Mouse (Mus musculus) spleen, adult 2 months (tissue): ENCODE measurements at regions not wholly inside any gene's neighbourhood (a gene's known extent, or its start where the extent isn't known, plus 50 kb on each side); places are given as distances from the start of the nearest gene placed in this dataset.

Experiments
- CTCF ChIP-seq: fragments of 200-500 bp; IDR thresholded peaks from 2 replicates; pipeline ENCODE4 v1.5.1; 2011; ENCODE audit warnings: mild to moderate bottlenecking, inconsistent platforms; ENCODE audit not compliant: insufficient read depth, insufficient read length, insufficient replicate concordance; ENCODE audit errors: extremely low read depth
- POLR2A ChIP-seq: fragments of 200-500 bp; IDR thresholded peaks from 2 replicates; pipeline ENCODE4 v1.6.1; 2011; ENCODE audit warnings: low read depth, low read length, inconsistent platforms

DNA sequence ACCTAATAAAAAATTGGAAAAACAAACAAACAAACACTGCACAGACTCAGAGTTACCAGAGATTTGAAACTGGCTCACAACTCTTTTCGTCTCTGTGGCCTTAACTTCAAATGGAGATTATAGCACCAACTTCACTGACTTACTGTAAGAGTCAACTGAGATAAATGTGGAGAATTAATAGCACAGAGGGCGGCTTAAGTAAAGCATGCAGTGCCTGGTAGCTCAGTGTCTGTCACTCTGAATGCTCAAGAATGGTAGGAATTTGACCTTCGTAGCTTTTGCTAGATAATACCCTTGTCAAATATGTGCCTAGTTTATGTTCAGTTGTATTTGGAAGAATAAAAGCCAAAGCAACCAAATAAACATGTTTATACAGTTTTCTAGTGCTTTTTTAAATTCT is 558.4 kb upstream of the 2610301B20Rik start:
- no peak for TF ChIP-seq POLR2A
- no peak for TF ChIP-seq CTCF
